8 mouse cellular contexts compared by ENCODE assay signal in the genomic region with DNA sequence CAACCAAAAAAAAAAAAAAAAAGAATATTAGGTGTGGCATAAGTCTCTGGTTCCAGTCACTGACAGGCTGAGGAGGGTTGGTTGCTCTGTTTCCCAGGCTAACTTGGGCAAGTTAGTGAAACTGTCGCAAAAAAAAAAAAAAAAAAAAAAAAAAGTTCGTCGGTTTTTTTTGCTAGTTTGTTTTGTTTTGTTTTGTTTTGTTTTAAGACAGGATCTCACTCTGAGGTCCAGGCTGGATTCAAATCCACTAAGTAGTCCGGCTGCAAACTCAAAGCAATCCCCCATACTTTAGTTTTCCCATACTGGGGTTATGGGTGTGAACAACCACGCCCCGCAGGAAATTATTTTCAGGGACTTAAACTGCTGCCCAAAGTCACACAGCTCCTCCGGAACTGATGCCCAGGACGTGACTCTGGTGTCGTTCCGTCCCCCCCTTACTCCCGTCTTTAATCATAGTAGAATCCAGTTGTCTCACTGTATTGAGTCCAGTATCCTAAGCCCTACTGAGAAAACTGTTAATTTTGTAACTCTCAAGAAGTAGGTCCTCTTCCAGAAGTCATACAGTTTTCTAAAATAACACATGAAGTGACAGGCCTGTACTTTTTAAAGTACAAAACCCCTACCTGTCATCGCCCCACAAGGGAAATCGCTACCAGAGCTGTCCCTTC. TPM values are rescaled to one million over a fixed set of nuclear protein-coding genes. Genes with fewer than 3 reads are reported as not detected.
A peak's percentile ranks its signal among the peaks of the same experiment; 100 is the strongest.
DNase-seq lines count a peak whose midpoint lies in the region; ATAC-seq and TF ChIP-seq lines count a peak whose summit lies in the region.

No protein-coding gene starts in this region.

- TF ChIP-seq CTCF in lung, embryonic 14.5 days (IDR thresholded peaks at IDR 0.05; ENCODE audit: low read depth) = no peak

- H3K27me3 ChIP-seq in embryonic facial prominence, embryonic 14.5 days (replicated peaks; ENCODE audit: control insufficient read depth, insufficient read depth, low read length) = no peaks in the 10 kb centered on the region
- H3K27me3 ChIP-seq in intestine, embryonic 15.5 days (replicated peaks) = no peaks in the 10 kb centered on the region
- no peaks in the 10 kb centered on the region for H3K27me3 ChIP-seq in lung, embryonic 14.5 days (ENCODE audit: insufficient read depth, low read length)
- no peaks in the 10 kb centered on the region for H3K27me3 ChIP-seq in stomach, embryonic 16.5 days (ENCODE audit: control insufficient read depth, insufficient read depth, low read length)

- peak; percentile 34 for DNase-seq in spleen, adult 12 weeks (ENCODE audit: low spot score)
- no peak for DNase-seq in spleen, postnatal 14 days (ENCODE audit: low spot score in 2 of 2)
- peak; percentile 37 for DNase-seq in embryonic facial prominence, embryonic 14.5 days (ENCODE audit: low spot score)
- peak; percentile 74 for DNase-seq in lung, embryonic 14.5 days

- peaks cover 11% of the 10 kb centered on the region for H3K36me3 ChIP-seq in embryonic facial prominence, embryonic 14.5 days (ENCODE audit: control insufficient read depth, insufficient read depth, low read length)
- H3K36me3 ChIP-seq in intestine, embryonic 15.5 days = peaks cover 6% of the 10 kb centered on the region; the same call in 1 of the 2 replicates
- peaks cover 9% of the 10 kb centered on the region for H3K36me3 ChIP-seq in lung, embryonic 14.5 days (ENCODE audit: insufficient read depth)
- H3K36me3 ChIP-seq in stomach, embryonic 16.5 days (ENCODE audit: control insufficient read depth, insufficient read depth, low read length) = no peaks in the 10 kb centered on the region; the same call in 1 of the 2 replicates

- H3K9ac ChIP-seq in embryonic facial prominence, embryonic 14.5 days (ENCODE audit: low read depth, low read length) = peak overlapping the region; percentile 59
- peak overlapping the region; percentile 21 for H3K9ac ChIP-seq in intestine, embryonic 15.5 days
- peak overlapping the region; percentile 17 for H3K9ac ChIP-seq in lung, embryonic 14.5 days
- peak overlapping the region; percentile 71 for H3K9ac ChIP-seq in stomach, embryonic 16.5 days (ENCODE audit: low read length)

- 3% methylated on average over 13 of the region's 13 CpGs for WGBS in embryonic facial prominence, embryonic 14.5 days
- 2% methylated on average over 13 of the region's 13 CpGs for WGBS in intestine, embryonic 15.5 days
- WGBS in lung, embryonic 14.5 days = 3% methylated on average over 13 of the region's 13 CpGs
- 3% methylated on average over 13 of the region's 13 CpGs for WGBS in stomach, embryonic 16.5 days

- ATAC-seq in embryonic facial prominence, embryonic 14.5 days (ENCODE audit: low read depth) = no peak
- ATAC-seq in intestine, embryonic 15.5 days = no peak
- no peak for ATAC-seq in lung, embryonic 14.5 days (ENCODE audit: insufficient read depth)
- no peak for ATAC-seq in stomach, embryonic 16.5 days (ENCODE audit: insufficient read depth, low FRiP score)
- ATAC-seq in cerebellum, adult (ENCODE audit: insufficient number of reproducible peaks, low FRiP score, low TSS enrichment) = no peak
- ATAC-seq in monocyte, adult 5-6 weeks (replicated peaks; ENCODE audit: insufficient number of reproducible peaks, low FRiP score, low TSS enrichment, poor library complexity, severe bottlenecking) = no peak

- H3K9me3 ChIP-seq in embryonic facial prominence, embryonic 14.5 days (ENCODE audit: control insufficient read depth, low read length) = no peaks in the 10 kb centered on the region
- no peaks in the 10 kb centered on the region for H3K9me3 ChIP-seq in intestine, embryonic 15.5 days
- no peaks in the 10 kb centered on the region for H3K9me3 ChIP-seq in lung, embryonic 14.5 days (ENCODE audit: low read depth, low read length)
- H3K9me3 ChIP-seq in stomach, embryonic 16.5 days (replicated peaks; ENCODE audit: control insufficient read depth, low read length) = no peaks in the 10 kb centered on the region

- peaks cover 22% of the 10 kb centered on the region for H3K4me1 ChIP-seq in embryonic facial prominence, embryonic 14.5 days (ENCODE audit: control insufficient read depth, insufficient read depth, low read length)
- peaks cover 28% of the 10 kb centered on the region for H3K4me1 ChIP-seq in intestine, embryonic 15.5 days (replicated peaks)
- H3K4me1 ChIP-seq in lung, embryonic 14.5 days (ENCODE audit: insufficient read depth) = peaks cover 4% of the 10 kb centered on the region; the same call in 1 of the 2 replicates
- H3K4me1 ChIP-seq in stomach, embryonic 16.5 days (ENCODE audit: control insufficient read depth, insufficient read depth, low read length) = peaks cover 32% of the 10 kb centered on the region

- H3K4me3 ChIP-seq in embryonic facial prominence, embryonic 14.5 days (ENCODE audit: low read depth, low read length) = peak overlapping the region; percentile 86
- peak overlapping the region; percentile 78 for H3K4me3 ChIP-seq in intestine, embryonic 15.5 days (replicated peaks)
- peak overlapping the region; percentile 76 for H3K4me3 ChIP-seq in lung, embryonic 14.5 days (ENCODE audit: low read depth, low read length)
- H3K4me3 ChIP-seq in stomach, embryonic 16.5 days (replicated peaks; ENCODE audit: low read length) = peak overlapping the region; percentile 84

- H3K27ac ChIP-seq in embryonic facial prominence, embryonic 14.5 days (replicated peaks; ENCODE audit: low read depth, low read length) = peak overlapping the region; percentile 98
- peak overlapping the region; percentile 81 for H3K27ac ChIP-seq in intestine, embryonic 15.5 days
- H3K27ac ChIP-seq in lung, embryonic 14.5 days (ENCODE audit: low read depth) = peak overlapping the region; percentile 97
- peak overlapping the region; percentile 99 for H3K27ac ChIP-seq in stomach, embryonic 16.5 days (ENCODE audit: low read length)

- H3K4me2 ChIP-seq in embryonic facial prominence, embryonic 14.5 days (ENCODE audit: low read depth, low read length) = peak overlapping the region; percentile 86
- H3K4me2 ChIP-seq in intestine, embryonic 15.5 days (replicated peaks) = peak overlapping the region; percentile 71
- peak overlapping the region; percentile 83 for H3K4me2 ChIP-seq in lung, embryonic 14.5 days
- H3K4me2 ChIP-seq in stomach, embryonic 16.5 days (ENCODE audit: low read depth, low read length) = peak overlapping the region; percentile 92

RNA-seq across cellular contexts. Expression of a gene that starts 0.5 kb away (rescaled TPM):
- 32.6 and 34.7 TPM in 2 replicates for polyA plus RNA-seq in embryonic facial prominence, embryonic 14.5 days (2014; fragmentation: Nextera tagmentation; extraction: Ambion mirVana)
- polyA plus RNA-seq in intestine, embryonic 15.5 days (2015; fragmentation: Nextera tagmentation; extraction: Ambion mirVana) = 36.0 and 39.0 TPM in 2 replicates
- 39.3 and 42.5 TPM in 2 replicates for polyA plus RNA-seq in lung, embryonic 14.5 days (2014; fragmentation: Nextera tagmentation; extraction: Ambion mirVana)
- polyA plus RNA-seq in stomach, embryonic 16.5 days (2015; fragmentation: Nextera tagmentation; extraction: Ambion mirVana) = 42.0 and 45.9 TPM in 2 replicates
- 14.4 to 44.5 TPM (median 30.3 TPM) in 3 replicates for total RNA-seq in monocyte, adult 5-6 weeks (2017)

RNA-seq across cellular contexts. Expression of a gene that starts 12.7 kb away (rescaled TPM):
- polyA plus RNA-seq in embryonic facial prominence, embryonic 14.5 days (2014; fragmentation: Nextera tagmentation; extraction: Ambion mirVana) = 31.3 and 31.9 TPM in 2 replicates
- polyA plus RNA-seq in intestine, embryonic 15.5 days (2015; fragmentation: Nextera tagmentation; extraction: Ambion mirVana) = 25.7 and 27.0 TPM in 2 replicates
- 22.0 and 24.3 TPM in 2 replicates for polyA plus RNA-seq in lung, embryonic 14.5 days (2014; fragmentation: Nextera tagmentation; extraction: Ambion mirVana)
- 38.1 and 39.4 TPM in 2 replicates for polyA plus RNA-seq in stomach, embryonic 16.5 days (2015; fragmentation: Nextera tagmentation; extraction: Ambion mirVana)
- 14.3 to 26.8 TPM (median 14.9 TPM) in 3 replicates for total RNA-seq in monocyte, adult 5-6 weeks (2017)

RNA-seq across cellular contexts. Expression of a gene that starts 12.9 kb away (rescaled TPM):
- polyA plus RNA-seq in embryonic facial prominence, embryonic 14.5 days (2014; fragmentation: Nextera tagmentation; extraction: Ambion mirVana) = 2.5 and 2.9 TPM in 2 replicates
- polyA plus RNA-seq in intestine, embryonic 15.5 days (2015; fragmentation: Nextera tagmentation; extraction: Ambion mirVana) = 2.7 and 3.2 TPM in 2 replicates
- polyA plus RNA-seq in lung, embryonic 14.5 days (2014; fragmentation: Nextera tagmentation; extraction: Ambion mirVana) = 2.5 and 2.9 TPM in 2 replicates
- 3.7 and 4.0 TPM in 2 replicates for polyA plus RNA-seq in stomach, embryonic 16.5 days (2015; fragmentation: Nextera tagmentation; extraction: Ambion mirVana)
- 0.19 to 0.53 TPM (median 0.38 TPM) in 3 replicates for total RNA-seq in monocyte, adult 5-6 weeks (2017)

RNA-seq across cellular contexts. Expression of a gene that starts 36.8 kb away (rescaled TPM):
- polyA plus RNA-seq in embryonic facial prominence, embryonic 14.5 days (2014; fragmentation: Nextera tagmentation; extraction: Ambion mirVana) = 0.54 and 0.93 TPM in 2 replicates
- polyA plus RNA-seq in intestine, embryonic 15.5 days (2015; fragmentation: Nextera tagmentation; extraction: Ambion mirVana) = 0.35 and 0.54 TPM in 2 replicates
- 0.95 and 1.0 TPM in 2 replicates for polyA plus RNA-seq in lung, embryonic 14.5 days (2014; fragmentation: Nextera tagmentation; extraction: Ambion mirVana)
- 0.35 and 0.79 TPM in 2 replicates for polyA plus RNA-seq in stomach, embryonic 16.5 days (2015; fragmentation: Nextera tagmentation; extraction: Ambion mirVana)
- total RNA-seq in monocyte, adult 5-6 weeks (2017) = not detected in 3 replicates

RNA-seq across cellular contexts. Expression of a gene that starts 38.5 kb away (rescaled TPM):
- 67.3 and 75.2 TPM in 2 replicates for polyA plus RNA-seq in embryonic facial prominence, embryonic 14.5 days (2014; fragmentation: Nextera tagmentation; extraction: Ambion mirVana)
- polyA plus RNA-seq in intestine, embryonic 15.5 days (2015; fragmentation: Nextera tagmentation; extraction: Ambion mirVana) = 60.4 and 77.5 TPM in 2 replicates
- 54.5 and 56.0 TPM in 2 replicates for polyA plus RNA-seq in lung, embryonic 14.5 days (2014; fragmentation: Nextera tagmentation; extraction: Ambion mirVana)
- 112 and 113 TPM in 2 replicates for polyA plus RNA-seq in stomach, embryonic 16.5 days (2015; fragmentation: Nextera tagmentation; extraction: Ambion mirVana)
- 20.7 to 49.1 TPM (median 37.2 TPM) in 3 replicates for total RNA-seq in monocyte, adult 5-6 weeks (2017)

Comparison
In these comparisons a context has a peak if more than half of its experiments do, and no peak if none do; other contexts are left out.
1. DNase-seq: peak in spleen, adult 12 weeks (single experiment), embryonic facial prominence, embryonic 14.5 days (single experiment) and lung, embryonic 14.5 days (single experiment); none in spleen, postnatal 14 days (0 of 2).
2. H3K9ac ChIP-seq: peak in every context shown above with its lines; median percentile 71 in stomach, embryonic 16.5 days; 59 in embryonic facial prominence, embryonic 14.5 days; 21 in intestine, embryonic 15.5 days; 17 in lung, embryonic 14.5 days.
3. Peak in every context shown above with its lines, with median percentiles within 50 percentile points of each other: H3K27ac ChIP-seq, H3K4me2 ChIP-seq and H3K4me3 ChIP-seq.